Mouse (Mus musculus) lung, adult 2 months (tissue): ENCODE results near the gene Uck2. TPM values are rescaled to one million over a fixed set of nuclear protein-coding genes. Genes with fewer than 3 reads are reported as not detected.

Experiments
- DNase-seq: peaks from one replicate; pipeline ENCODE4 v3.0.0; 2022
- H3K4me1 ChIP-seq: fragments of 200-500 bp; 2 replicates; pipeline ENCODE4 v1.6.1; 2011; ENCODE audit warnings: low read length; ENCODE audit not compliant: control insufficient read depth, insufficient read depth
- H3K4me3 ChIP-seq: fragments of 200-500 bp; replicated peaks from 2 replicates; pipeline ENCODE3; 2011; ENCODE audit warnings: low read depth, mild to moderate bottlenecking, control low read depth, low read length; ENCODE audit errors: extremely low read depth
- CTCF ChIP-seq: fragments of 200-500 bp; IDR thresholded peaks from 2 replicates; pipeline ENCODE4 v1.5.1; 2011; ENCODE audit warnings: mild to moderate bottlenecking, low read length, control low read depth; ENCODE audit not compliant: insufficient read depth
- POLR2A ChIP-seq: fragments of 200-500 bp; IDR thresholded peaks from 2 replicates; pipeline ENCODE4 v1.6.1; 2011; ENCODE audit warnings: low read depth, mild to moderate bottlenecking, control low read depth, low read length, borderline replicate concordance; ENCODE audit errors: extremely low read depth
- WGBS: fragments of 180-500 bp; shearing (Covaris S2); methylation state at CpG from one replicate; pipeline ENCODE4 v1.1.7; 2018; 5-methylcytosine and 5-hydroxymethylcytosine counted together
- polyA plus RNA-seq: library from polyadenylated mRNA; depleted of rRNA; stranded (reverse); fragments of >200 nt; gene quantifications from 2 replicates; pipeline ENCODE4 v1.2.3, GENCODE M21; 2012

Uck2 gene
- polyA plus RNA-seq, 1 experiment, result 17.4 TPM

- TF ChIP-seq POLR2A (no peak), CTCF (no peak)
- peaks cover 21% of the 10 kb centered on the region for H3K4me1 ChIP-seq
- 84% methylated on average over 12 of the region's 12 CpGs for WGBS
- no peak overlapping the region for H3K4me3 ChIP-seq
- no peak for DNase-seq
Measured at GRCm38 (mm10) chr1:167274646-167275390, 10.3 kb downstream of the Uck2 start.

GRCm38 (mm10) chr1:167273380-167274163 is 11.5 kb downstream of the Uck2 start:
- Histone ChIP-seq H3K4me1 (peaks cover 28% of the 10 kb centered on the region), H3K4me3 (no peak overlapping the region)
- TF ChIP-seq CTCF (no peak), POLR2A (no peak)
- no peak for DNase-seq
- WGBS, result 44% methylated on average over 14 of the region's 14 CpGs

- 41% methylated on average over 8 of the region's 8 CpGs for WGBS
- Histone ChIP-seq H3K4me3 (no peak overlapping the region), H3K4me1 (peaks cover 30% of the 10 kb centered on the region)
- no peak for DNase-seq
- TF ChIP-seq CTCF (no peak), POLR2A (no peak)
Measured at GRCm38 (mm10) chr1:167271841-167272240, 13.3 kb downstream of the Uck2 start.

GRCm38 (mm10) chr1:167271304-167271703 is 13.8 kb downstream of the Uck2 start:
- TF ChIP-seq CTCF (no peak), POLR2A (no peak)
- no peak for DNase-seq
- H3K4me3 ChIP-seq, result no peak overlapping the region
- H3K4me1 ChIP-seq, result peaks cover 30% of the 10 kb centered on the region
- 44% methylated on average over 4 of the region's 4 CpGs for WGBS

- Histone ChIP-seq H3K4me1 (peaks cover 30% of the 10 kb centered on the region), H3K4me3 (no peak overlapping the region)
- DNase-seq, result peak; percentile 30
- 14% methylated on average over 19 of the region's 19 CpGs for WGBS
- TF ChIP-seq POLR2A, result no peak
- no peak for TF ChIP-seq CTCF
Measured at GRCm38 (mm10) chr1:167270342-167271111, 14.6 kb downstream of the Uck2 start.

- peak; percentile 56 for DNase-seq
- TF ChIP-seq POLR2A, result no peak
- TF ChIP-seq CTCF, result no peak
- WGBS, result 12% methylated on average over 6 of the region's 6 CpGs
- no peak overlapping the region for H3K4me3 ChIP-seq
- H3K4me1 ChIP-seq, result peaks cover 30% of the 10 kb centered on the region
Measured at GRCm38 (mm10) chr1:167269856-167270270, 15.3 kb downstream of the Uck2 start.

GRCm38 (mm10) chr1:167269350-167269811 is 15.7 kb downstream of the Uck2 start:
- 17% methylated on average over 14 of the region's 14 CpGs for WGBS

GRCm38 (mm10) chr1:167268360-167269063 is 16.6 kb downstream of the Uck2 start:
- WGBS, result 78% methylated on average over 9 of the region's 9 CpGs
- no peak for DNase-seq
- no peak overlapping the region for H3K4me3 ChIP-seq
- H3K4me1 ChIP-seq, result peaks cover 28% of the 10 kb centered on the region
- TF ChIP-seq CTCF, result no peak

More at GRCm38 (mm10) chr1:167269350-167269811, 15.7 kb downstream of the Uck2 start:
- no peak for DNase-seq
- no peak for TF ChIP-seq CTCF
- H3K4me1 ChIP-seq, result peaks cover 30% of the 10 kb centered on the region
- no peak overlapping the region for H3K4me3 ChIP-seq

GRCm38 (mm10) chr1:167266720-167267119 is 18.4 kb downstream of the Uck2 start:
- 82% methylated on average over 3 of the region's 3 CpGs for WGBS
- TF ChIP-seq CTCF, result no peak
- TF ChIP-seq POLR2A, result no peak
- H3K4me3 ChIP-seq, result no peak overlapping the region
- peaks cover 25% of the 10 kb centered on the region for H3K4me1 ChIP-seq
- DNase-seq, result no peak
